Mouse (Mus musculus): ENCODE results near the gene BC025920. TPM values are rescaled to one million over a fixed set of nuclear protein-coding genes. Genes with fewer than 3 reads are reported as not detected.
"Not testable (repeated sequence)": the region's sequence is repeated elsewhere in the genome, so short reads cannot be mapped to it uniquely, and the experiment has no call there.

The BC025920 gene
- polyA plus RNA-seq, 1 experiment from 2014 or later, result 0.61 TPM

DNA sequence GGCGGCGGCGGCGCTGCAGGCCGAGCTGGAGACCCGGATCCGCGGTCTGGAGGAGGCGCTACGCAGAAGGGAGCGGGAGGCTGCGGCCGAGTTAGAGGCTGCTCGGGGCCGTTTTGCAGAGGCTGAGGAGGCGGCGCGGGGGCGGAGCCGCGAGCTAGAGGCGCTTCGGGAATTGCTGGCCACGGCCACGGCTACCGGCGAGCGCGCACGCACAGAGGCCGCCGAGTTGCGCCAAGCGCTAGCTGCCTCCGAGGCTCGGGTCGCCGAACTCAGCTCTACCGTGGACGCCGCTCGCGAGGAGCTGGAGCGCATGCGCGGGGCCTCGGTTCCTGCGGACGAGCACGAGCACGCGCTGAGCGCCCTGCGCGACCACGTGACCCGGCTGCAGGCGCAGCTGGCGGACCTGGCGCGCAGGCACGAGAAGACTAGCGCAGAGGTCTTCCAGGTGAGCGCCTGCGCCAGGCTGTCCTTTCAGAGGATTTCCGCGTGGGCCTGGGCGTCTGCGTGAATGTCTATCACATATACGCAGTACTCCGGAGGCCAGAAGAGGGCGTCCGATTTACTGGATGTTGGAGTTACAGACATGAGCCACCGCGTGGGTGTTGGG, 37.5 kb downstream of the BC025920 start:
- H3K27me3 ChIP-seq (replicated peaks; ENCODE audit: control insufficient read depth, insufficient read depth, low read length), result no peaks in the 10 kb centered on the region
- peak overlapping the region; percentile 92 for H3K4me2 ChIP-seq (ENCODE audit: low read depth, low read length)
- peak overlapping the region; percentile 99 for H3K27ac ChIP-seq (ENCODE audit: low read length)
- peak; percentile 92 for ATAC-seq
- H3K9me3 ChIP-seq (ENCODE audit: control insufficient read depth, low read length), result no peaks in the 10 kb centered on the region
- peak overlapping the region; percentile 100 for H3K9ac ChIP-seq (ENCODE audit: low read depth, low read length)
- H3K36me3 ChIP-seq (ENCODE audit: control insufficient read depth, insufficient read depth, low read length), result no peaks in the 10 kb centered on the region
- H3K4me1 ChIP-seq (ENCODE audit: control insufficient read depth, insufficient read depth, low read length), result peaks cover 17% of the 10 kb centered on the region
- under 1% methylated on average over 75 of the region's 75 CpGs for WGBS
- peak overlapping the region; percentile 91 for H3K4me3 ChIP-seq (ENCODE audit: low read length)

DNA sequence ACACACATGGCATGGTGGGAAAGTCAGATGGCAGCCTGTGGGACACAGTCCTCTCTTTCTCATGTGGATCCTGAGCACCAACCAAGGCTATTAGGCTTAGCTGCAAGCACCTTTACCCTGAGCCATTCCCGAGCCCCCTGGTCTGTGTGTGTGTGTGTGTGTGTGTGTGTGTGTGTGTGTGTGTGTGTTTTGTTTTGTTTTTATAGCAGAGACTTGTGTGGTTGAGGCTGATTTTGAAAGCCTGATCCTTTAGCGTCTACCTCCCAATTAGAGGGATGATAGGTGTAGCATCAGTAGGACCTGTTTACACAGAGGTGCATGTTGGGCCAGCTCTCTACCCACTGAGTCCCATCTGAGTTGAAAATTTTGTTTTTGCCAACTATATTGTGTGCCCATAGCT, 38.1 kb downstream of the BC025920 start:
- peak; percentile 8 for ATAC-seq
- Histone ChIP-seq H3K27me3 (replicated peaks; ENCODE audit: control insufficient read depth, insufficient read depth, low read length) (no peaks in the 10 kb centered on the region), H3K9me3 (ENCODE audit: control insufficient read depth, low read length) (no peaks in the 10 kb centered on the region), H3K27ac (ENCODE audit: low read length) (peak overlapping the region; percentile 99), H3K36me3 (ENCODE audit: control insufficient read depth, insufficient read depth, low read length) (no peaks in the 10 kb centered on the region), H3K4me1 (ENCODE audit: control insufficient read depth, insufficient read depth, low read length) (peaks cover 17% of the 10 kb centered on the region), H3K9ac (ENCODE audit: low read depth, low read length) (peak overlapping the region; percentile 100), H3K4me3 (ENCODE audit: low read length) (peak overlapping the region; percentile 91), H3K4me2 (ENCODE audit: low read depth, low read length) (peak overlapping the region; percentile 92)
- WGBS, result 46% methylated on average over 2 of the region's 2 CpGs

DNA sequence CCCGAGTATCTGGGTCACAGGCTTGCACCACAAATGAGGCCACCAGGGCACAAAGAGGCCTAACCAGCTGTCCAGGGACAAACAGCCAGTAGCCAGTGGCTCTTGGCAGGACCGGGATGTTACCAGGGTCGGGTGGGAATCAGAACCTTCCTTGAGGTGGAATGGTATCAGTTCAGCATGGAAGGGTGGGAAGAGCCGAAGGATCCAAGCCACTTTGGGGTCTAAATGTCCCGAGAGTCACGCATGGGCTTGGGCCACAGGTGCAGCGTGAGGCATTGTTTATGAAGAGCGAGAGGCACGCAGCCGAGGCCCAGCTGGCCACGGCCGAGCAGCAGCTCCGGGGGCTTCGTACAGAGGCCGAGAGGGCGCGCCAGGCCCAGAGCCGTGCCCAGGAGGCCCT, 38.6 kb downstream of the BC025920 start:
- Histone ChIP-seq H3K9me3 (ENCODE audit: control insufficient read depth, low read length) (no peaks in the 10 kb centered on the region), H3K9ac (ENCODE audit: low read depth, low read length) (no peak overlapping the region), H3K36me3 (ENCODE audit: control insufficient read depth, insufficient read depth, low read length) (no peaks in the 10 kb centered on the region), H3K27ac (ENCODE audit: low read length) (no peak overlapping the region), H3K4me1 (ENCODE audit: control insufficient read depth, insufficient read depth, low read length) (peaks cover 17% of the 10 kb centered on the region), H3K4me3 (ENCODE audit: low read length) (no peak overlapping the region), H3K4me2 (ENCODE audit: low read depth, low read length) (no peak overlapping the region), H3K27me3 (replicated peaks; ENCODE audit: control insufficient read depth, insufficient read depth, low read length) (no peaks in the 10 kb centered on the region)
- no peak for ATAC-seq
- WGBS, result 90% methylated on average over 18 of the region's 18 CpGs

DNA sequence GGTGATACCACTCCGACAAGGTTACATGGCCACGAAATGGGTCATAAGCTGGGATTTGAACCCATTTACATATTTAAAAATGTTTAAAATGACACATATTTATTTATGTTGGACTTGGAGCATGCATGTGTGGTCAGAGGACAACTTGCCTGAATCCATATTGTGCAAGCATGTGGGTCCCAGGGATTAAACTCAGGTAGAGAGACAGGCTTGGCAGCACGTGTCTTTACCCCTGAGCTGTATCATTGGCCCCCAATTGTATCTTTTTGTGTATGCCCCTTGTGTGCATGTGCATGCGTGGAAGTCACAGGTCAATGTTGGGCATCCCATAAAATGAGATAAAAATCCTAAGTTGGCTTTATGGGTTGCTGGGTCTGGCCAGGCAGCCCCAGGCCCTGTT, 39.3 kb downstream of the BC025920 start:
- H3K9ac ChIP-seq (ENCODE audit: low read depth, low read length), result no peak overlapping the region
- 92% methylated on average over 4 of the region's 4 CpGs for WGBS

DNA sequence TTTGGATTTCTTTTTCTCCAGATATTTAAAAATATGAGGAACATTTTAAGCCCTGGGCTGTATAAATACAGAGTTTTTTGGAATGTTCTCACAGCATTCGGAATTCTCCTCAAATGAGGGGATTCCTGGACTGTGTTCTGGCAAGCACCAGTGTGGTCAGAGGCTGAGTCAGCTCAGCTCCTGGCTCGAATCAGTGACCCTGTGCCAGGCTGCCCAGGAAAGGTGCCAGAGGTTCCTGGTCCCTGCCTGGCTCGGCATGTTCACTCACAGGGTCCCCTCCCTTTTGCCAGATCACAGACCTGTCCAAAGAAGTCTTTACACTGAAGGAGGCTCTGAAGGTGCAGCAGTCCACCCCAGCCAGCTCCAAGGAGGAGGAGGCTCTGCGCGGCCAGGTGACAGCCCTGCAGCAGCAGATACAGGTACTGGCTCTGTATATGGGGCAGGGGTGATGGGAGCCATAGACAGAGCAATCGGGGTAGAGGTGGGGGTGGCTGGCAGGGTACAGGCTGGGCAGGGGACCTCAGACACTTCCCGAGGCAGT, 40.0 kb downstream of the BC025920 start:
- H3K4me2 ChIP-seq (ENCODE audit: low read depth, low read length), result no peak overlapping the region
- no peaks in the 10 kb centered on the region for H3K27me3 ChIP-seq (replicated peaks; ENCODE audit: control insufficient read depth, insufficient read depth, low read length)
- H3K9ac ChIP-seq (ENCODE audit: low read depth, low read length), result no peak overlapping the region
- H3K4me3 ChIP-seq (ENCODE audit: low read length), result no peak overlapping the region
- H3K9me3 ChIP-seq (ENCODE audit: control insufficient read depth, low read length), result no peaks in the 10 kb centered on the region
- no peak overlapping the region for H3K27ac ChIP-seq (ENCODE audit: low read length)
- H3K36me3 ChIP-seq (ENCODE audit: control insufficient read depth, insufficient read depth, low read length), result no peaks in the 10 kb centered on the region
- H3K4me1 ChIP-seq (ENCODE audit: control insufficient read depth, insufficient read depth, low read length), result peaks cover 17% of the 10 kb centered on the region
- 81% methylated on average over 7 of the region's 7 CpGs for WGBS
- no peak for ATAC-seq

More for the DNA sequence above, 39.3 kb downstream of the BC025920 start:
- Histone ChIP-seq H3K27me3 (replicated peaks; ENCODE audit: control insufficient read depth, insufficient read depth, low read length) (no peaks in the 10 kb centered on the region), H3K27ac (ENCODE audit: low read length) (no peak overlapping the region), H3K4me2 (ENCODE audit: low read depth, low read length) (no peak overlapping the region), H3K4me1 (ENCODE audit: control insufficient read depth, insufficient read depth, low read length) (peaks cover 17% of the 10 kb centered on the region), H3K36me3 (ENCODE audit: control insufficient read depth, insufficient read depth, low read length) (no peaks in the 10 kb centered on the region), H3K4me3 (ENCODE audit: low read length) (no peak overlapping the region), H3K9me3 (ENCODE audit: control insufficient read depth, low read length) (no peaks in the 10 kb centered on the region)
- ATAC-seq, result no peak

DNA sequence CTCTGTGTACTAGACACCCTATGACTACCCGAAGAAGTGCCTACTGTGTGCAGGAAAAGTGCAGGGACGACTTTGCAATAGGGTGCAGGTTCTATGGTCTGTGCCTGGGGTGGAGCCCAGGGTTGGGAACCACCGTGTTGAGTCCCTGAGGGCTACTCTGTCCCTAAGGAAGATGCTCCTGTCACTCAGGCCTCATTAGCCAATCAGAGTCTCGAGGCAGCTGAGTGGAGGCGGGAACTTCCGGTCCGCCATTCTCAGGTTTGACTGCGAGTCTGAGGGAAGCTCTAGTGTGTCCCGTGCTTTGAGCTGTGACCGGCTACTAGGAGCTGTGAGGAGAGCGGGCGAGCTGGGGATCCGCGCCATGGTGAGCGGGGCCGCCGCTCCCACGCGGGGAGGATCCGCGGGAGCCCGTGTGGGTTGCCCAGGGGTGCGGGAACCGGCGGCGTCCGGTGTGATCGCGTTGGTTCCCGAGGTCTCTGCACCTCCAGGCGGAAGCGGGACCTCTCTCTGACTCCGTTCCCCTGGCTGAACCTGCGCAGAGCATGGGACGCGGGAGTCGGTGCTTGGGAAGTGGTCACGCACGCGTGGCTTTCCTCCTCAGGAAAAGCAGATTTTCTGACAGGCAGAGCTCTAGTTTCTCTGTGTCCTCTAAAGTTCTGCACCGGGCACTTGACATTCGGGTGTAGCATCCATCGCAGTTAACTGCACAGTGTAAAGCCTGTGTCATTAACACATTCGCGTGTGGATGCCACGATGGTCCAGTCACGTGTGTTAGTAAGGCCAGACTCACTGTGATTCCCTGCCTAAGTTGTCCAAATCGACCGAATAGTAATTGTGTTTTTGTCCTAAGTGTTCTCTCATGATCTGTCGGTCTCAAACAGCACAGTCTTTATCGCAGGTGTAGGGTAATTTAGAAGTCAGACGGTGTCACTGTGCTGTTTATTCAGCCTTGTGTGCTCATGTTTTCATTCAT, 43.0 kb downstream of the BC025920 start, which contains the start of gene Gm10778:
TSS of gene Gm10778 (plus strand) at position 257 of the 973 bp plus-strand sequence.
- H3K36me3 ChIP-seq (ENCODE audit: control insufficient read depth, insufficient read depth, low read length); H3K9me3 ChIP-seq (ENCODE audit: control insufficient read depth, low read length); H3K27me3 ChIP-seq (replicated peaks; ENCODE audit: control insufficient read depth, insufficient read depth, low read length); H3K4me1 ChIP-seq (ENCODE audit: control insufficient read depth, insufficient read depth, low read length): not testable (repeated sequence)
- WGBS, result 2% methylated on average over 35 of the region's 52 CpGs
- Histone ChIP-seq H3K4me2 (ENCODE audit: low read depth, low read length) (peak within 1 kb of the TSS; percentile 57), H3K9ac (ENCODE audit: low read depth, low read length) (peak within 1 kb of the TSS; percentile 76), H3K4me3 (ENCODE audit: low read length) (peak within 1 kb of the TSS; percentile 54), H3K27ac (ENCODE audit: low read length) (peak within 1 kb of the TSS; percentile 71; the same call in 1 of the 2 replicates)
- peak; percentile 97 for ATAC-seq

DNA sequence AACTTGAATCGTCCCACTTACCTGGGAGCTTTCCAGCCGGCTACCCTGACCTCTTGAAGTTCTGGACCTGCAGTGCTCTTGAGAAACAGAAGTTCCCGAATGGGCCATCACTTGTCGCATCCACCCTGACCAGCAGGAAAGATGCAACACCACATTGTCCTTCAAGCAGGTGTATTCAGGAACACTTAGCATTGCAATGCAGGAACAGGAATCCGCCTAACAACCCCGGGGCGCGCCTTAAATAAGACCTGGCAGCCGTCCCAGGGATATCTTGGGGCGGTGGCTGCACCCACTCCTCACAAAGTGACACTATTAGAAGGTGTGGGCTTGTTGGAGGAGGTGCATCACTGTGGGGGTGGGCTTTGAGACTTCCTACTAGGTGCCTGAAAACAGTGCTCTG, 49.1 kb downstream of the BC025920 start:
- H3K4me1 ChIP-seq (ENCODE audit: control insufficient read depth, insufficient read depth, low read length), result no peaks in the 10 kb centered on the region
- WGBS, result 90% methylated on average over 10 of the region's 10 CpGs
- no peaks in the 10 kb centered on the region for H3K27me3 ChIP-seq (replicated peaks; ENCODE audit: control insufficient read depth, insufficient read depth, low read length)
- peaks cover 19% of the 10 kb centered on the region for H3K9me3 ChIP-seq (ENCODE audit: control insufficient read depth, low read length)
- no peak overlapping the region for H3K4me3 ChIP-seq (ENCODE audit: low read length)
- peaks cover 14% of the 10 kb centered on the region for H3K36me3 ChIP-seq (ENCODE audit: control insufficient read depth, insufficient read depth, low read length)
- ATAC-seq, result no peak
- H3K27ac ChIP-seq (ENCODE audit: low read length), result no peak overlapping the region
- no peak overlapping the region for H3K9ac ChIP-seq (ENCODE audit: low read depth, low read length)
- H3K4me2 ChIP-seq (ENCODE audit: low read depth, low read length), result no peak overlapping the region

DNA sequence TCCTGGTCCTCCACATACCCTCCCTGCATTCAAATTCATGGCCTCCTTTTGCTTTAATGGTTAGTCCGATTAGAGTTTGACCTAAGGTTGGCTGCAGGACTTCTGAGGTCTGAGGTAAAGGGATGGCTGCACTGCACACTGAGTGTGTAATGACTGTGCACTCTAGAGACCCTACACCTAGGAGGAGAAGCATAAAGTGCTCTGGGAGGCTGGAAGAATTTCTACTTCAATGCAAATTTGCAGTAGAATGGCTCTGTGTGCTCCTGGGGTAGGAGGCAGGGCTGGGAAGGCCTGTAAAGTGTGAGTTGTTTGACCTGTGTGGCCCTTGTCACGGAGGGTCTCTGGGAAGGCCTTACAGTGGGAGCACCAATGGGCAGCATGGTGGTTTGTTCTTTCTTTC, 50.1 kb downstream of the BC025920 start:
- Histone ChIP-seq H3K27me3 (replicated peaks; ENCODE audit: control insufficient read depth, insufficient read depth, low read length) (no peaks in the 10 kb centered on the region), H3K4me3 (ENCODE audit: low read length) (no peak overlapping the region), H3K9ac (ENCODE audit: low read depth, low read length) (no peak overlapping the region), H3K36me3 (ENCODE audit: control insufficient read depth, insufficient read depth, low read length) (peaks cover 14% of the 10 kb centered on the region), H3K4me1 (ENCODE audit: control insufficient read depth, insufficient read depth, low read length) (no peaks in the 10 kb centered on the region), H3K27ac (ENCODE audit: low read length) (no peak overlapping the region), H3K9me3 (ENCODE audit: control insufficient read depth, low read length) (peaks cover 19% of the 10 kb centered on the region), H3K4me2 (ENCODE audit: low read depth, low read length) (no peak overlapping the region)
- ATAC-seq, result no peak
- 100% methylated on average over 2 of the region's 2 CpGs for WGBS

All from intestine, embryonic 16.5 days (tissue).